Mouse (Mus musculus): ENCODE measurements at regions not wholly inside any gene's neighbourhood (a gene's known extent, or its start where the extent isn't known, plus 50 kb on each side); places are given as distances from the start of the nearest gene placed in this dataset.

DNA sequence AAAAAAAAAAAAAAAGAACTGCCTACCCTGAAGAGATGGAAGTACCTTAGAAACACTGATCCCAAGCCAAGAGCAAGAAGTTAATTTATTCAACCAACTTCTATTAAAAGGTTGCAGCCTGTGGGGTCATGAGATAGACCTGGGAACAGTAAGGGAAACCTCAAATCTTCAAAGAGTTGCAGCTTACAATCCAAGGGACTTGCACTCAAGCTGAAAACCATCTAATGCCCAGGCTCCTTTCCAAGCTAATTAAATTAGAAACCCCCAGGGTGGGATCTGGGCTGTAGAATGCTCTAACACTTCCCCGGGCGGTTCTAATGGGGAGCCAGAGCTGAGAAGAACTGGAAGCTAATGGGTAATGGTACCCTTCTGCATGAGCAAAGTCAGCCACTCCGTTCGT lies 278.0 kb downstream of the Hlx start:
- TF ChIP-seq CTCF (IDR thresholded peaks at IDR 0.05; ENCODE audit: low read depth) (no peak), EP300 (IDR thresholded peaks at IDR 0.05; ENCODE audit: low read depth) (no peak)

All from liver, embryonic 14.5 days (tissue).